Mouse (Mus musculus): ENCODE measurements at regions not wholly inside any gene's neighbourhood (a gene's known extent, or its start where the extent isn't known, plus 50 kb on each side); places are given as distances from the start of the nearest gene placed in this dataset.

DNA sequence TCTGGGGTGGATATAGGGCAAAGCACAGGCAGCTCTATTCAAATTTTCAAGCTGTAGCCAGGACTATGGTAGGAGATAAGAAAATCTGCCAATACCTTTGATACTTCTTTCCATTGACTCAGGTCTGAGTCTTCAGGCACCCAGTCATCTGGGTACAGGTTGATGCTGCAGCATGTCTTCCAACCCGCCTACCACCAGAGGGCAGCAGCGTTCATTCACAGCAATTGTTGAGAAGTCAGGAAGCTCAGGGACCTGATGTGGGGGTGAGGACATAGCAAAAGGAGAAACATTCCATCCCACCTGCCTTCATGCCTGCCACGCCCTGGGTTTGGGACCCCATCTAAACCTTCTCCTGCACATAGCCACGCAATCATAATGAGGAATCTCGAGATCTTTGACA is 118.2 kb upstream of the Gm21876 start:
- H3K36me3 ChIP-seq = no peaks in the 10 kb centered on the region
- no peak overlapping the region for H3K27ac ChIP-seq
- H3K27me3 ChIP-seq (replicated peaks) = no peaks in the 10 kb centered on the region
- H3K4me3 ChIP-seq (replicated peaks) = no peak overlapping the region
- ATAC-seq (ENCODE audit: insufficient read depth, low FRiP score, low read depth) = no peak
- WGBS = 6% methylated on average over 5 of the region's 5 CpGs
- no peak overlapping the region for H3K4me2 ChIP-seq
- no peaks in the 10 kb centered on the region for H3K9me3 ChIP-seq
- no peak overlapping the region for H3K9ac ChIP-seq
- no peaks in the 10 kb centered on the region for H3K4me1 ChIP-seq

DNA sequence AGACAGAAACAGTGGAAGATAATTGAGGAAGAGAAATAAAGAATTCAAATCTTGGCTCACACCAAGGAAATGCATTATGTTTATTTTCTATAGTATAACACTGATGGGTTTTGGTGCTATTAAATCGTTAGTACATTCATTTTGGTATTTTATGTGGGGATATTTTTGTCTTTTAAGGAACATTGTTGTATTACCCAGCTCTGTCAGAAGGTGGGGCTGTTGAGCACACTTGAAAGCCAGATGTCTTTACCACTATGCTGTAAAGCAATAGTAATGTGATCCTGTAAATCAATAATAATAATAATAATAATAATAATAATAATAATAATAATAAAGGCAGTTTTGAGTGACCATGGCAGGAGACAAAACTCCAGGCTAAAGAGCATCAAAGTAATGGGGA is 120.0 kb upstream of the Gm21876 start:
- H3K4me3 ChIP-seq (replicated peaks) = no peak overlapping the region
- WGBS = 27% methylated on average over 1 of the region's 1 CpGs
- no peaks in the 10 kb centered on the region for H3K36me3 ChIP-seq
- no peak overlapping the region for H3K4me2 ChIP-seq
- no peaks in the 10 kb centered on the region for H3K4me1 ChIP-seq
- ATAC-seq (ENCODE audit: insufficient read depth, low FRiP score, low read depth) = no peak
- no peak overlapping the region for H3K9ac ChIP-seq
- no peak overlapping the region for H3K27ac ChIP-seq
- no peaks in the 10 kb centered on the region for H3K9me3 ChIP-seq
- no peaks in the 10 kb centered on the region for H3K27me3 ChIP-seq (replicated peaks)

DNA sequence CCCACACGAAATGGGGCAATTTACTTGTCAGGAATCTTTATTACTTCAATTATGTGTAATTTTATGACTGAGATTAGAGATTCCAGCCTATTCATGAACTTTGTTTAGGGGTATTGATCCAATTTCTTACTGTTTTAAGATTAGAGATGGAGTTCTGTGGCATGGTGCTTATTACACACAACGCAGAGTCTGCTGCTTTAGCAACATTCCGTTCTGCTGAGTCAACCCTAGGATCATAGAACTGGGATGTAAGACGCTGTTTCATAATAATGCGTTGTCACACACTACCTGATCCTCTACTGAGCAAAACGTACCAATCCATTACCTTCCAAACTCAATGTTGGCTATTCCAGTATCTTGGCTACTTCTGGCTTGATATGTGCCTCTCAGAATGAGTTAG is 121.9 kb upstream of the Gm21876 start:
- Histone ChIP-seq H3K4me1 (no peaks in the 10 kb centered on the region), H3K4me2 (no peak overlapping the region), H3K36me3 (no peaks in the 10 kb centered on the region), H3K9ac (no peak overlapping the region), H3K9me3 (no peaks in the 10 kb centered on the region), H3K27me3 (replicated peaks) (no peaks in the 10 kb centered on the region), H3K27ac (no peak overlapping the region), H3K4me3 (replicated peaks) (no peak overlapping the region)
- 72% methylated on average over 6 of the region's 6 CpGs for WGBS
- no peak for ATAC-seq (ENCODE audit: insufficient read depth, low FRiP score, low read depth)

DNA sequence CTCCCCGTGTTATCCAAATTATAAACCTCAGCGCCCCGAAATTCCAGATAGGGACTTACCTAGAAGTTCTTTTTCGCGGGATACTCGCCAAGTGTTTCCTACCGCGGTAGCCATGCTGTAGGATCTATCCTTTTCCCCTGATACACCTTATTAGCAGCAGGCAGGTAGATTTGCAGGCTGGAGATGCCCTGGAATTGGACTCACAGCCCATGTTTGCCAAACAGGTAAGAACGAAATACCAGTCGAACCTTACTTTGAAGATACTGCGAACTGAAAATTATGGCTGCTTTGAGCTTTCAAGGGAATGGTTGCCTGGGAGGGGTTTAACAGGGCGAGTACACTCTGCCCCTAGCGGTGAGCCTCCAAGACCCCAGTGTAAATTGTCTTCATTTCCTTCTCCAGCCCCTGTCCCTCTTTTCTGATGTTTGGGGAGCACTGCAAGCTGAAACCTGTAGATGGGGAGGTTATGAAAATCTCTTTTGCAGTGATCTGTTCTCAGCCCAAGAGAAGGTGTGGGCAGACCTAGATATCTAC is 149.8 kb upstream of the Agtr2 start:
- Histone ChIP-seq H3K9me3 (no peaks in the 10 kb centered on the region), H3K27me3 (replicated peaks) (no peaks in the 10 kb centered on the region), H3K27ac (no peak overlapping the region), H3K36me3 (no peaks in the 10 kb centered on the region), H3K4me3 (replicated peaks) (peak overlapping the region; percentile 39), H3K9ac (no peak overlapping the region), H3K4me1 (no peaks in the 10 kb centered on the region), H3K4me2 (peak overlapping the region; percentile 40)
- no peak for ATAC-seq (ENCODE audit: insufficient read depth, low FRiP score, low read depth)
- WGBS = 24% methylated on average over 13 of the region's 13 CpGs

DNA sequence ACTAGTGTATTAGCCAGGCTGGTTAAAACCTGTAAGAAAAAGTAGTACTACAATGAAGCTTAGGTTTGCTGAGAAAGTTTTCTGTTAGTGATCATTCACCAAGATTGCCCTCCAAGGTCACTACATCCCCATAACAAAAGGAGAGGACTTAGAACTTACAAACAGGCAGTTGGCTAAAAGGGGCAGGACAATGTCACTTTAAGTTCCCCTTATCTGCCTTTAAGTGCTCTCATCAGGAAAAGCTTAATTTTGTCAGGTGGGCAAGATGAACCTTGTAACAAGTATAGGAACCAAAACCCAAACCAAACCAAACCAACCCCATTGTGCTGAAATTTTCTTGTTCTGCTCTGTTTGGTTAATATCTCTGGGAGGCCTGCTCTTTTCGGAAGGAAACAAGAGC is 139.9 kb upstream of the Agtr2 start:
- no peak for ATAC-seq (ENCODE audit: insufficient read depth, low FRiP score, low read depth)
- H3K4me3 ChIP-seq (replicated peaks) = no peak overlapping the region
- no peak overlapping the region for H3K9ac ChIP-seq
- WGBS = 70% methylated on average over 1 of the region's 1 CpGs
- H3K27me3 ChIP-seq (replicated peaks) = no peaks in the 10 kb centered on the region
- no peak overlapping the region for H3K4me2 ChIP-seq
- H3K4me1 ChIP-seq = no peaks in the 10 kb centered on the region
- H3K36me3 ChIP-seq = no peaks in the 10 kb centered on the region
- no peaks in the 10 kb centered on the region for H3K9me3 ChIP-seq
- H3K27ac ChIP-seq = no peak overlapping the region

DNA sequence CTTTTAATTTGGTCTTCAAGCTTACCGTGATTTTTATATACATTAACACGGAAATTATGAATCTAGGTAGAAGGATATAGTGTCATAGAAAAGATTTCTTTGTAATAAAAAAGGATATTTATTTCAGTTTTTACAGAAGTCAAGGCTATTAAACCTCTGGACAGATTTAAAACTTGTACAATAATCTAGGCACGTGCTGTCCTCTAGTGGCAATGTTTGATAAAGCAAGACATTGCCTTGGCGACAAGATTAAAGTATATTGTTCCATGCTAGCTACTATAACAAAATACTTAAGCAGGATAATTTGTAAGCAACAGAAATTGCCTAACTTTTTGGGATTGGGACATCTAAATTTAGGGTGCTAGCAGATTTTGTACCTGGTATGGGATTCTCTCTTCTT is 133.8 kb upstream of the Agtr2 start:
- Histone ChIP-seq H3K36me3 (no peaks in the 10 kb centered on the region), H3K4me1 (no peaks in the 10 kb centered on the region), H3K4me3 (replicated peaks) (no peak overlapping the region), H3K4me2 (no peak overlapping the region), H3K27me3 (replicated peaks) (no peaks in the 10 kb centered on the region), H3K9ac (no peak overlapping the region), H3K27ac (no peak overlapping the region), H3K9me3 (no peaks in the 10 kb centered on the region)
- ATAC-seq (ENCODE audit: insufficient read depth, low FRiP score, low read depth) = no peak
- WGBS = 31% methylated on average over 4 of the region's 4 CpGs

DNA sequence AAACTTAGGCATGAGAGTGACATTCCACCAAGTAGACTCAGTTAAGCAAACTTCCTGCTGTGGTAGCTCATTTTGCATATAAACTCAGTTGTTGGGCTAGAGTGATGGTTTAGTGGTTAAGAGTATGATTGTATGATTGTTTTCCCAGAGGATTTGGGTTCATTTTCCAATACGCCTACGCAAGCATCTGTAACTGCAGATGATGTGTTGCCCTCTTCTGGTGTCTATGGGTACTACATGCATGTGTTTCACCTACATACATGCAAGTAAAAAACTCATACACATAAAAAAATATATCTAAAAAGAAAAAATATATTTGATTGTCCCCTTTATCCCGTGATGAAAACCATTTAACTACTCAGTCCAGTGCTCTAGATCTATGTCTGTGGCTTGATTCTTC is 132.0 kb upstream of the Agtr2 start:
- H3K36me3 ChIP-seq = no peaks in the 10 kb centered on the region
- H3K27me3 ChIP-seq (replicated peaks) = no peaks in the 10 kb centered on the region
- no peak overlapping the region for H3K9ac ChIP-seq
- H3K4me1 ChIP-seq = no peaks in the 10 kb centered on the region
- no peaks in the 10 kb centered on the region for H3K9me3 ChIP-seq
- H3K4me2 ChIP-seq = no peak overlapping the region
- H3K4me3 ChIP-seq (replicated peaks) = no peak overlapping the region
- no peak overlapping the region for H3K27ac ChIP-seq
- WGBS = 47% methylated on average over 3 of the region's 3 CpGs
- no peak for ATAC-seq (ENCODE audit: insufficient read depth, low FRiP score, low read depth)

DNA sequence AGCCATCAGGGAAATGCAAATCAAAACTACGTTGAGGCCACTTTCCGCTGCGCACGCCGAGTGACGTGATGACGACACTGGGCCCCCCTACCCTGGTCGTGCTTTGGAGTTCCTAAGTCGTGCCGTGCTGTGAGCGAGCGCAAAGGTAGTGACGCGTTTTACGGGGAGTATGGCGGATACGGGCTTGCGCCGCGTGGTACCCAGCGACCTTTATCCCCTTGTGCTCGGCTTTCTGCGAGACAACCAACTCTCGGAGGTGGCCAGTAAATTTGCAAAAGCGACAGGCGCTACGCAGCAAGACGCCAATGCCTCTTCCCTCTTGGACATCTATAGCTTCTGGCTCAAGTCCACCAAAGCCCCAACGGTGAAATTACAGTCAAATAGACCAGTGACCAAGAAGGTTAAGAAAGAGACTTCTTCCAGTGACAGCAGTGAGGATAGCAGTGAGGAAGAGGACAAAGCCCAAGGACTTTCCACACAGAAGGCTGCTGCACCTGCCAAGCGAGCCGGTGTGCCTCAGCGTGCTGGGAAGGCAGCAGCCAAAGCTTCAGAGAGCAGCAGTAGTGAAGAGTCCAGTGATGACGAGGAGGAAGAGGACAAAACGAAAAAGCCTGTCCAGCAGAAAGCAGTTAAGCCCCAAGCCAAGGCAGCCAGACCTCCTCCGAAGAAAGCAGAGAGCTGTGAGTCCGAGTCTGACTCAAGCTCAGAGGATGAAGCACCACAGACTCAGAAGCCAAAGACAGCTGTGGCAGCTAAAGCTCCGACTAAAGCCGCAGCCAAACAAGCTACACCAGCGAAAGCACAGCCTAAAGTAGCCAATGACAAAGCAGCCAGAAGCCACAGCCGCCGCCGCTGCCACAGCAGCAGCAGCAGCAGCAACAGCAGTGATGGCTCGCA is 123.3 kb upstream of the Agtr2 start:
- Histone ChIP-seq H3K4me2 (peak overlapping the region; percentile 65), H3K9ac (no peak overlapping the region), H3K4me1 (no peaks in the 10 kb centered on the region), H3K36me3 (no peaks in the 10 kb centered on the region), H3K27me3 (replicated peaks) (no peaks in the 10 kb centered on the region), H3K9me3 (no peaks in the 10 kb centered on the region), H3K27ac (no peak overlapping the region), H3K4me3 (replicated peaks) (peak overlapping the region; percentile 40)
- 17% methylated on average over 43 of the region's 43 CpGs for whole genome bisulfite sequencing
- ATAC-seq (ENCODE audit: insufficient read depth, low FRiP score, low read depth) = no peak

DNA sequence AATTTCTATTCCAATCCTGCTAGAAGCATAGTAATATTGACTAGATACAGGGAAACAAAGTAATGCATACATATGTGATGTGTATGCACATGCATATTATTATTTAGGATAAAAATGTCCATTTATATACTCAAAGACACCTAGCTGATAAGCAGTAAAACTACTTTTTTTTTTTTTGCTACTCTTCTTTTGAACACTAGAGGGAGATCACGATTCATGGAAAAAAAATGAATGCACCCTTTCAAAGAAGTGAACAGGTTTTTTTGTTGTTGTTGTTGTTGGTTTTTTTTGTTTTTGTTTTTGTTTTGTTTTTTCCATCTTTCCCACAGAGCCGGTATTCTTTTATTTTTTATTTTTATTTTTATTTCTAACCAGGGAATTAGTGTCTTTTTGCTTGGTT is 99.1 kb upstream of the Agtr2 start:
- 17% methylated on average over 2 of the region's 2 CpGs for WGBS
- H3K9ac ChIP-seq = no peak overlapping the region
- no peak overlapping the region for H3K4me2 ChIP-seq

DNA sequence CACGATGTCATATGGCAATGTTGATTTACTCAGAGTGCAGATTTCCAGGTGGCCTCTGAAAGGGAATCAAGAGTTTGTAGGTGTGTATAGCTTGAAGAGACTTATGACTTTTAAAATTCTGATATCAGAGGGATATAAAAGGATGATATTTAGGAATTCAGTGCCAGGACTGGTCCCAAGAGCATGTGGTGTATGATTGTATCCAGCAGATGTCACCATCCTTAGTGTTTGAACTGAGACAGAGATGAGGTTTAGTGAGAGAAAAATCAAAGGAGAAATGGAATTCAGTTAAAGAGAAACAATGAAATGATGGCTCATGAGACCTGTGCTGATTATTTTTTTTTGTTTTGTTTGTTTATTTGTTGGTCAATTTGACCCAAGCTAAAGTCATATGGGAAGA is 94.4 kb upstream of the Agtr2 start:
- H3K27me3 ChIP-seq (replicated peaks) = no peaks in the 10 kb centered on the region
- no peak overlapping the region for H3K4me2 ChIP-seq
- WGBS = 43% methylated on average over 1 of the region's 1 CpGs
- no peak overlapping the region for H3K4me3 ChIP-seq (replicated peaks)
- H3K36me3 ChIP-seq = no peaks in the 10 kb centered on the region
- no peak overlapping the region for H3K27ac ChIP-seq
- no peaks in the 10 kb centered on the region for H3K4me1 ChIP-seq
- H3K9me3 ChIP-seq = no peaks in the 10 kb centered on the region
- ATAC-seq (ENCODE audit: insufficient read depth, low FRiP score, low read depth) = no peak
- H3K9ac ChIP-seq = no peak overlapping the region

More for the DNA sequence above, 99.1 kb upstream of the Agtr2 start:
- ATAC-seq (ENCODE audit: insufficient read depth, low FRiP score, low read depth) = no peak
- H3K27me3 ChIP-seq (replicated peaks) = no peaks in the 10 kb centered on the region
- H3K9me3 ChIP-seq = no peaks in the 10 kb centered on the region
- no peaks in the 10 kb centered on the region for H3K36me3 ChIP-seq
- no peak overlapping the region for H3K27ac ChIP-seq
- H3K4me3 ChIP-seq (replicated peaks) = no peak overlapping the region
- H3K4me1 ChIP-seq = no peaks in the 10 kb centered on the region

DNA sequence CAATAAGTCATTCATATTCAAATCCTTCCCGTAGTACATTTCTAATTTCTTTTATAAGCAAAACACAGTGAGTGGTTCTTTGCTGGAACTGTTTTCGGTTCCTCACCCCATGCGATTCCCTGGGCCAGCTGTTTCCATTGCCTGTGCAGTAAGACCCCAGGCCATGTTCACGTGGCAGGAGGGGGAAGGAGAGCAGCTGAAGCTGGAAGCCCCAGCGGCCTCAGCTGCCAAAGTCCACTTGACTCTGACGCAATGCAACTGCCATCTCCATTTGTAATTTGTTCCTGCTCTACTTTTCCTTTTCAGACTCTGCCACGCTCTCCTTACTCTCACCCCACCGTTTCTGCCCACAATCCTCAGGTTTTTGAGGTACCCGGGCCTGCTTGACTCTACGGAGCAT is 91.1 kb upstream of the Agtr2 start:
- no peaks in the 10 kb centered on the region for H3K27me3 ChIP-seq (replicated peaks)
- H3K9me3 ChIP-seq = no peaks in the 10 kb centered on the region
- H3K4me2 ChIP-seq = no peak overlapping the region
- 67% methylated on average over 10 of the region's 10 CpGs for WGBS
- H3K9ac ChIP-seq = no peak overlapping the region
- no peak overlapping the region for H3K4me3 ChIP-seq (replicated peaks)
- ATAC-seq (ENCODE audit: insufficient read depth, low FRiP score, low read depth) = no peak
- no peaks in the 10 kb centered on the region for H3K4me1 ChIP-seq
- no peaks in the 10 kb centered on the region for H3K36me3 ChIP-seq
- no peak overlapping the region; the same call in 1 of the 2 replicates for H3K27ac ChIP-seq

DNA sequence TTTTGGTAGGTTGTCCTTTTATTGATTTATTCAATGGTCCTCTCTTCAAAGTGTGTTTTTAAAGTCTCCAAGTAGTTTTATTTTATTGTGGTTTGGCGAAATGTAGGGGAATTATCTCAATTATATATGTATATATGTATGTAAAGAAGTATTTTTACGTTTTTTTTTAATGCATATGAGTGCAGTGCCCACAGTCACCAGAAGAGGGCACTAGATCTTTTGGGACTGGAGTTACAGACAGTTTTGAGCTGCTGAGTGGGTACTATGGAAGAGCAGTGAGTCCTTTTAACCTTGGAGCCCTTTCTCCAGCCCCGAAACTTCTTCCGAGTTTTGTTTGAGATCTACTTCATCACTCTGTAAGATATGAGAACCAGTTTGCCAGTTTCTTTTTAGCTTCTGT is 59.5 kb upstream of the Agtr2 start:
- no peak for ATAC-seq (ENCODE audit: insufficient read depth, low FRiP score, low read depth)
- no peak overlapping the region for H3K9ac ChIP-seq
- no peaks in the 10 kb centered on the region for H3K9me3 ChIP-seq
- no peaks in the 10 kb centered on the region for H3K27me3 ChIP-seq (replicated peaks)
- H3K4me2 ChIP-seq = no peak overlapping the region
- no peaks in the 10 kb centered on the region for H3K36me3 ChIP-seq
- WGBS = 51% methylated on average over 4 of the region's 4 CpGs
- H3K27ac ChIP-seq = no peak overlapping the region
- no peaks in the 10 kb centered on the region for H3K4me1 ChIP-seq
- H3K4me3 ChIP-seq (replicated peaks) = no peak overlapping the region

Measured in stomach, embryonic 15.5 days (tissue).